Mouse (Mus musculus) cerebellum, postnatal 36 days (tissue): ENCODE results near the gene Cxcr1.
A peak's percentile ranks its signal among the peaks of the same experiment; 100 is the strongest.
"Not testable (repeated sequence)": the region's sequence is repeated elsewhere in the genome, so short reads cannot be mapped to it uniquely, and the experiment has no call there.

ENCODE experiments used
- DNase-seq, 2 experiments: peaks; one replicate each; pipeline ENCODE4 v3.0.0; 2021 to 2022; ENCODE audit warnings: mixed read lengths in 2 of 2

Cxcr1 gene

GRCm38 (mm10) chr1:74195961-74196360 lies 1.5 kb upstream of the Cxcr1 start:
- DNase-seq = no peak

GRCm38 (mm10) chr1:74192711-74193110 lies 1.7 kb downstream of the Cxcr1 start:
- no peak for DNase-seq

DNA sequence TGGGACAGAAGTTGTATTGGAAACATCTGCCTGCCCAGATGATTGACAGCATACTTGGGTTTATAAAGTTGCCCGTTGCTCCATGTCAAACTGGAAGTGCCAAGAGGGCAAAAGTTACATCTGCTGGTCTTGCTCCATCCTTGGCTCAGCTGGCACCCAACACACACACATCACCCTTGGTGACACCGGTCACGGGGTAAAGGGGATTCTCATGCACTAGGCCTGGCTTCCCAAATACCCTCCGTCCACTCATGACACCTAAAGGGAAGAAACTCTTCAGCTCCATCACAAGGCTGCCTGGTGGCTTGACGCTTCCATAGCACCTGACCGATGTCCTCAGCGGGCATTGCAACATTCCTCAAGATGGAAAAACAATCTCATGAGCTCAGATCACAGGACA lies 4.0 kb downstream of the Cxcr1 start:
- DNase-seq = no peak

DNA sequence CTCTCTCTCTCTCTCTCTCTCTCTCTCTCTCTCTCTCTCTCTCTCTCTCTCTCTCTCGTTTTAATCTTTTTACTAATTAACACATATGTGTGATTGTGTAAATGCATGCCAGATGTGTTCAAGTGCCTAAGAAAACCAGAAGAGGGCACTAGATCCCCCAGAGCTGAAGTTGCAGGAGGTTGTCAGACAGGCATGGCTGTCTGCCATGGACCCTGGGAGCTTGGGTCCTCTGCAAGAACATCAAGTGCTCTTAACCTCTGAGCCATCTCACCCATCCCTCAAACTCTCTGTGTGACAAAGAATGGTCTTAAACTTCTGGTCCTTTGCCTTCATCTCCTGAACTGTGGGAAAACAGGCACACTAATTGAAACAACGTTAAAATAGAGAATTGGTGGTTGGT lies 11.4 kb downstream of the Cxcr1 start:
- no peak for DNase-seq

GRCm38 (mm10) chr1:74181462-74181861 lies 13.0 kb downstream of the Cxcr1 start:
- DNase-seq = no peak

GRCm38 (mm10) chr1:74179624-74180408 lies 14.6 kb downstream of the Cxcr1 start:
- no peak for DNase-seq

DNA sequence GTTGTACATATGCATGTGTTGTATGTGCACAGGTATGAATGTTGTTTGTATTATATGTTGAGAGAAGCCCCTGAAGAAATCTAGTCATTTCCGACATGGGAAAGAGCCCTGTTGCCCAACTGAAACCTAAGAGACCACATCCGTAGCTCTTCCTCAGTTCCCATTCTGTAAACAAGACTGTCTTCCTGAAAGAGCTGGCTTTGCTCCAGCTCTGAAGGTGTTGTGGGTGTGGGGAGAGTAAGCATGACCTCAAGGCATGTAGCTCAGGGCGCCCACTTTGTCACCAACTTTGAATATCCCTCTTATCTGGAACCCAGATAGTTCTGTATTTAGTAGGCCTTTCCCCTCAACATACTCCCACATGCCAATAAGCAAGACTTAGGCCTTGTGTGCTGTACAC lies 15.8 kb downstream of the Cxcr1 start:
- DNase-seq = no peak

GRCm38 (mm10) chr1:74175731-74176130 lies 18.7 kb downstream of the Cxcr1 start:
- no peak for DNase-seq

DNA sequence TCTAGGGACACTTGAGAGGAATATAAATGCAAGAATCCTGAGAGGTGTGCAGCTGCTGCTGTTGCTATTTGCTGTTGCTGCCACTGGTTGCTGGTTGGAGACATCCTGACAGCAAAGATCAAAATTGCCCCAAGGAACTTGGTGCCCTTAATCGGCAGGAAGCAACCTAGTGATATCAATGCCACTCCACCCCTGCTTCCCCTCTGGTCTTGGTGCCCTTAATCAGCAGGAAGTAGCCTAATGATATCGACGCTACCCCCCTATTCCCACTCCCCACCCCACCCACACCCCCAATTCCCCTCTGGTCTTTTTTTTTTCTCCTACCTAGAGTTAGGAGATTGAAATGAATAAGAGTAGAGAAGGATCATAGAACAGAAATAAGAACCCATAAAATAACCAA lies 21.7 kb downstream of the Cxcr1 start:
- no peak for DNase-seq

DNA sequence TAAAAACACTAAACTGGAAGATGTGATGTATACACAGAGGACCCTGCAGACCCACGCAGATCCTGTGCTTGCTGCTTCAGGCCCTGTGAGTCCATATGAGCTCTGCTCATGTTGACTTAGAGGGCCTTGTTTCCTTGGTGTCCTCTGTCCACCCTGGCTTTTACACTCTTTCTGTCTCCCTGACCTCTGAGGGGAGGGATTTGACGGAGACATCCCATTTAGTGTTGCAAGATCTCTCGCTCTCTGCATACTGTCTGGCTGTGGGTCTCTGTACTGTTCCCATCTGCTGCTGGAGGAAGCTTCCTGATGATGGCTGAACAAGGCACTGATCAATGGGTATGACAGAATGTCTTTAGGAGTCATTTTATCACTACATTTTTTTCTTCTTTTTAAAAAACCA lies 24.7 kb downstream of the Cxcr1 start:
- no peak for DNase-seq

GRCm38 (mm10) chr1:74167136-74167535 lies 27.3 kb downstream of the Cxcr1 start:
- peak in 1 of 2 experiments; percentile 28 for DNase-seq

DNA sequence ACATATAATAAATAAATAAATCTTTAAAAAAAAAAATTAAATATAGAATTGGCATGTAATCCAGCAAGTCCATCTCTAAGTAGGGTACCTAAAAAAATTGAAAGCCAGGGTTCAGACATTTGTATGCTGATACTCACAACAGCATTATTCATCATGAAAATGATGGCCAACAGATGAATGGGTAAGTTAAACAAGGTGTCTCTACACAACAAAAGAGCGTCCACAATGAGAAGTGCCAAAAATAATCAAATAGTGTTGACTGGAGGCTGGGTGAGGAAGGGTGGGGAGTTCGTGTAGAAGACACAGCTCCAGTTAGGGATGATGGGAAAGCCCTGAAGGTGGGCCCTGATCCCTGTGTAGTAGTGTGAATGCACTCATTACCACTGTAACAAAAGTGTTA lies 34.4 kb downstream of the Cxcr1 start:
- DNase-seq = no peak

DNA sequence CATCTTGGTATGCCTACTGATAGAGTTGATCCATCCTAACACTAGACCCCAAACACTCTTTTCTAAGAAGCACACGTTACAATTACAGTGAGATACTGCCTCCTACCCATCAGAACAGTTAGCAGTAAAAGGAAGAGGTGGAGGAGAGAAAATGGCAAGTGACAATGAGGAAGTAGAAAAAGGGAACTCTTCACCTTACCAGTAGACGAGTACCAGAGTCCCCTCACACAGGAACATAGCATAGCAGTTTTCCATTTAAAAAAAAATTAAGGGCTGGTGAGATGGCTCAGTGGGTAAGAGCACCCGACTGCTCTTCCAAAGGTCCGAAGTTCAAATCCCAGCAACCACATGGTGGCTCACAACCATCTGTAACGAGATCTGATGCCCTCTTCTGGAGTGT lies 34.8 kb downstream of the Cxcr1 start:
- DNase-seq = not testable (repeated sequence)

DNA sequence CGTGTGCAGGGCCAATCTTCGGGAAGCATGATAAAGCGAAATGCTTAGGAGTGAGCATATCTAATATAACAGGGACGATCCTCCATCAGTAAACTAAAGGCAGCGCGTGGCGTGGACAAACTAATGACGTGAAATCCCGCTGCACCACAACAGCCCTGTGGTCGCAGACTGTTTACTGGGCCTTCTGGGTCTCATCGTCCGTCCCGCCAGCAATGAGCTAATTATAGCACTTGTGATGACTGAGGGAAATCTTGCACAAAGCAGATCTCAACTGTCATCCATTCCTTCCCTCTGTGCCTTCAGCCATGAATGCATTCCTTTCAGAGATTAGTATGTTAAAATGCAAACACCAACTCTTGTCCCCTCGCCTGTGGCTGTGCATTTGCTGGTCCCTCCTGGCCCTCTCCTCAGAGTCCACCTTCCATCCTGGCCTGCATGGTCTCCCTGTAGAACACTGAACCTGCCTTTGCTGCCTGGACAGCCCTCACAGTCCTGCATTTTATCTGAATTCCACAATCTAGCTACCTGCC lies 38.0 kb downstream of the Cxcr1 start:
- no peak for DNase-seq

DNA sequence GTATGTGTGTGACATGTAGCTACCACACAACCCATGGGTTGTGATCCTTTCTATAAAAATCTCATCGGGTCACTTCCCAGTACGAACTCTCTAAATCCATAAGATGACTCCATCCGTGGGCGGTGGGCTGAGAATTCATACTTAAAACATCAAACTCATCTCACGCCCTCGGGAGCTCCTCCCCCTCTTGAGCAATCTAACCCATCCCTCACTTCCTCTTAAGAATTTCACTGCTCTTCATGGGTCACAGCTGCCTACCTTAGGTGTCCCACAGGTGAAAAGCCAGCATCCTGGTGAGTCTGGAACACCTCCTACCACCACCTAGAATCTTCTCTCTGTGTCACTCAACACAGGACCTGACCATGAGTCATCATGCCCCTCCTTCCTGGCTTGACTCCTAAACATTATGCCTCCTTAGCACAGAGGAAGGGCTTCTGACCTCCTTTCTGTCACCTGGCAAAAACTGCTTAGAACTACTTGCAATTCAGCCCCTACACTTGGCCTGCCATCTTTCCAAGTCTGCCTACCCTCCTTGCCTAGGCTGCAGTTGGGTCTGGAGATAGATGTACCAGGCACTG lies 38.9 kb downstream of the Cxcr1 start:
- no peak for DNase-seq

GRCm38 (mm10) chr1:74153461-74154184 lies 40.8 kb downstream of the Cxcr1 start, which contains the start of gene Cxcr2:
TSS of gene Cxcr2 (plus strand) at chr1:74153989.
- no peak for DNase-seq

DNA sequence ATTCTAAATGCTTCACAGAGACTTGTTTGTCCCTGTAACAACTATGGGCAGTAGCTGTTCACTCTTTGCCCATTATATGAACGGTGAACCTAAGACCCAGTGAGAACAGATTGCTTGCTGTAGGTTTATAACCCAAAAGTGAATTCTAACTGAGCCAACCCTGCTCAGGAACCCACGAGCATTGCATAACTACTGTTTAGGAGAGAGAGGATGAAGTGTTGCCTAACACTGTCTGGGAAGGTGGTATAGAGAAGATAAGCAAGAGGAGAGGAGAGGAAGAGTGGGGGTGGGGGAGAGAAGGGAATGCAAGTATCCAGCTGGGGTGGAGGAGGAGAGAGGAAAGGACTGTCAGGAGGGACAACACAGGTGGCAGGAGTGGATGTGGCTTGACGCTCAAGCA lies 43.3 kb downstream of the Cxcr1 start:
- DNase-seq = no peak

DNA sequence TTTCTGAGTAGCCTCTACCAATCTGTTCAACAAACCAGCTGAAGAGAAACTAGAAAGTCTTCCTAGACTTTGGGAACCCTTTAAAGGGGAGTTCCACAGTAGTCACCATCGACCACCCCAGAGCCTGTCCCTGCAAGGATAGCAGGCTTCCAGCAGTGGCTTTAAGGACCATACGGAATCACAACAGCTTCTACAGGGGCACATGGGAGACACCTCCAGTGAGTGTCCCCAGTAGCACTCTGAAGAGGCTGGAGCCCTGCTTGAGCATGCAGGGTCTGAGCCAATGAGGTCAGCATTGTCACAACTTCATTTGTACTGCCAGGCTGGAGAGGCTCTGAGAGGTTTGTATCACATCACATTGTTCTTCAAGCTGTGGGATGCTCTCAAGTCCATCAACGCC lies 44.3 kb downstream of the Cxcr1 start:
- no peak for DNase-seq

DNA sequence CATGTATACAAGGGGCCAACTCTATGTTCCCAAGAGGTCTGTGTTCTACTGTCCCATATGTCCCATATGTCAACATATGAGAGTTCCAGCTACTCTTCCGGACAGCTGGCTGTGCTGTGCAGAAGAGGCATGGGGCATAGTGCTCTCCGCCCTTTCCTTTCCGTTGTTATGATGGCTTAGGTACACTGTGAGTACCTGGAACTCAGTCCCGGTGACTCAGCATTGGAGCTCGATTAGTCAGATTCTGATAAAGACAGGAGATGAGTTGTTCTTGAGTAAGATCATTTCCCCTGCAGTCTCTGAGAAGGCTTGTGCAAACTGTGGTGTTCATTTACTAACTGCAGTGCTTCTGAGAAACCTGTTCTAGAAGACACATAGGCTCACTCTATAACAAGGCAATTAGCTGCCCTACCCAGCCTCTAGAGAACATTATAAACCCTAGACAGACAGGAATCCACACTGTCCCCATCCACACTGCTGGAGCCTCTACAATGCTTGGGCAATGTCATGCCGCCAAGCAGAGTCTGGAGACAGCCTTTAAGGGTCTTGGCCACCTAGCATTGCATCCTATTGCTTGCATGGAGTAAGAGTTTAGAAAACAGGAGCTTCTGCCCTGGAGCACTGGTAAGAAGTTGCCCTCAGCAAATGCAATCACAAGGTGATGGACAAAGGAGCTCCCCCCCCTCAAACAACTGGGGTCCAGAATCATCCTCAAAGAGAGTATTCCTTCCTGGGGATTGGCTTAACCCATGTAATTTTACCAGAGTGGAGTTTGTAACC lies 45.1 kb downstream of the Cxcr1 start:
- no peak for DNase-seq
